Mouse (Mus musculus): ENCODE measurements around the gene Adamtsl1. TPM values are rescaled to one million over a fixed set of nuclear protein-coding genes. Genes with fewer than 3 reads are reported as not detected.

The Adamtsl1 gene
- polyA plus RNA-seq, 1 experiment from 2014 or later = 0.38 TPM

GRCm38 (mm10) chr4:86068376-86068775 is 554.4 kb downstream of the Adamtsl1 start:
- WGBS (ENCODE audit: insufficient replicate concordance) = 74% methylated on average over 5 of the region's 5 CpGs
- no peak overlapping the region for H3K4me2 ChIP-seq (ENCODE audit: low read depth, low read length)
- no peak overlapping the region for H3K27ac ChIP-seq (ENCODE audit: low read depth)
- ATAC-seq = no peak
- H3K9me3 ChIP-seq (ENCODE audit: low read length) = no peaks in the 10 kb centered on the region
- no peak for TF ChIP-seq CTCF (IDR thresholded peaks at IDR 0.05; ENCODE audit: low read depth)
- no peak for TF ChIP-seq EP300 (IDR thresholded peaks at IDR 0.05; ENCODE audit: low read depth)
- H3K4me3 ChIP-seq (ENCODE audit: low read depth, low read length) = no peak overlapping the region
- DNase-seq = no peak
- no peak overlapping the region for H3K9ac ChIP-seq (replicated peaks)
- no peaks in the 10 kb centered on the region for H3K4me1 ChIP-seq (ENCODE audit: insufficient read depth)
- no peaks in the 10 kb centered on the region for H3K27me3 ChIP-seq (ENCODE audit: insufficient read depth, low read length)
- H3K36me3 ChIP-seq (replicated peaks; ENCODE audit: insufficient read depth, low read length) = no peaks in the 10 kb centered on the region

- no peak overlapping the region for H3K27ac ChIP-seq (ENCODE audit: low read depth)
- no peaks in the 10 kb centered on the region for H3K36me3 ChIP-seq (replicated peaks; ENCODE audit: insufficient read depth, low read length)
- ATAC-seq (no peak), DNase-seq (no peak)
- WGBS (ENCODE audit: insufficient replicate concordance) = 73% methylated on average over 13 of the region's 13 CpGs
- H3K4me2 ChIP-seq (ENCODE audit: low read depth, low read length) = no peak overlapping the region
- H3K9ac ChIP-seq (replicated peaks) = no peak overlapping the region
- no peaks in the 10 kb centered on the region for H3K27me3 ChIP-seq (ENCODE audit: insufficient read depth, low read length)
- no peak overlapping the region for H3K4me3 ChIP-seq (ENCODE audit: low read depth, low read length)
- H3K4me1 ChIP-seq (ENCODE audit: insufficient read depth) = no peaks in the 10 kb centered on the region
- no peak for TF ChIP-seq EP300 (IDR thresholded peaks at IDR 0.05; ENCODE audit: low read depth)
- TF ChIP-seq CTCF (IDR thresholded peaks at IDR 0.05; ENCODE audit: low read depth) = no peak
- H3K9me3 ChIP-seq (ENCODE audit: low read length) = no peaks in the 10 kb centered on the region
These were observed 555.1 kb downstream of the Adamtsl1 start for GRCm38 (mm10) chr4:86068875-86069718.

DNA sequence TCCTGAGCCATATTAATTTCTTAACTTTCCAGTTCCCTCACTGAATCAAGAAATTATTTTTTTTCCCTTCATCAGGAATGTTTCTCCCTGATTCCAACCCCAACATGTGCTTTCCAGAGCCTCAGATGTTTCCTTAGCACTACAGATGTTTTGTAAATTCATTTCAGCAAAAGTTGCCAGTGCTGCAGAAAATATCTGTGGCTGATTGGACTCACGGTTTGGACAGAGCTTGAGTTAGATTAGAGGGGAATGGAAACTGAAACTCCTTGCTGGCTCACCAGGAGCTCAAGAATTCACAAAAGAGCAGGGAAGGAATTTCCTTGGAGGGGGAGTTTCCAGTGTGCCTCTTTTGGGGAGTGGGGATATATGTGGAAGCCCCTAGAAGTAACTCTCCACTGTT is 560.9 kb downstream of the Adamtsl1 start:
- Histone ChIP-seq H3K9me3 (ENCODE audit: low read length) (no peaks in the 10 kb centered on the region), H3K27me3 (ENCODE audit: insufficient read depth, low read length) (no peaks in the 10 kb centered on the region), H3K36me3 (replicated peaks; ENCODE audit: insufficient read depth, low read length) (no peaks in the 10 kb centered on the region), H3K27ac (ENCODE audit: low read depth) (no peak overlapping the region), H3K4me1 (ENCODE audit: insufficient read depth) (no peaks in the 10 kb centered on the region), H3K4me3 (ENCODE audit: low read depth, low read length) (no peak overlapping the region), H3K4me2 (ENCODE audit: low read depth, low read length) (no peak overlapping the region), H3K9ac (replicated peaks) (no peak overlapping the region)
- TF ChIP-seq CTCF (IDR thresholded peaks at IDR 0.05; ENCODE audit: low read depth) (no peak), EP300 (IDR thresholded peaks at IDR 0.05; ENCODE audit: low read depth) (no peak)
- ATAC-seq (no peak), DNase-seq (no peak)
- 45% methylated on average over 1 of the region's 1 CpGs for WGBS (ENCODE audit: insufficient replicate concordance)

- Histone ChIP-seq H3K4me2 (ENCODE audit: low read depth, low read length) (no peak overlapping the region), H3K27ac (ENCODE audit: low read depth) (no peak overlapping the region), H3K27me3 (ENCODE audit: insufficient read depth, low read length) (no peaks in the 10 kb centered on the region), H3K4me1 (ENCODE audit: insufficient read depth) (no peaks in the 10 kb centered on the region), H3K4me3 (ENCODE audit: low read depth, low read length) (no peak overlapping the region), H3K36me3 (replicated peaks; ENCODE audit: insufficient read depth, low read length) (no peaks in the 10 kb centered on the region), H3K9ac (replicated peaks) (no peak overlapping the region), H3K9me3 (ENCODE audit: low read length) (no peaks in the 10 kb centered on the region)
- no peak for ATAC-seq
- WGBS (ENCODE audit: insufficient replicate concordance) = 86% methylated on average over 2 of the region's 2 CpGs
- DNase-seq = no peak
- no peak for TF ChIP-seq CTCF (IDR thresholded peaks at IDR 0.05; ENCODE audit: low read depth)
These were observed 563.4 kb downstream of the Adamtsl1 start for GRCm38 (mm10) chr4:86077355-86077754.

DNA sequence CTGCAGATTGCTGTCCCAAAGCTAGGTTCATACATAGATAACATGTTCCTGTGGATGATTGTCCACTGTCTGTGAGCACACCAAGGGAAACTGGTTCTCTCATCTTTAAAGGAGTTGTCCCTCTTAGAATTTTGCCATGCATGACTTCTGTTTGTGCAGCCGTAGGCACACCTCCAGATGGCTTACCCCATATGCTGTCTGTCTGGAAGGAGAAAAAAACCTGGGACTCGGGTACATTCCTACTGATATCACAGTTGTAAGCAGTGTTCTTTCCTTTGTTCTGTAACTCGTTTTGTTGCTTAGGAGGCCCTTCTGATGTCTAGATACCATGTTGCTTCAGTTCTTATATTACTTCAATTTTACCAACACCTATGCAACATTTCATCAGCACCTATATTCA is 563.9 kb downstream of the Adamtsl1 start:
- no peaks in the 10 kb centered on the region for H3K9me3 ChIP-seq (ENCODE audit: low read length)
- TF ChIP-seq CTCF (IDR thresholded peaks at IDR 0.05; ENCODE audit: low read depth) (no peak), EP300 (IDR thresholded peaks at IDR 0.05; ENCODE audit: low read depth) (no peak)
- H3K4me1 ChIP-seq (ENCODE audit: insufficient read depth) = no peaks in the 10 kb centered on the region
- no peak for DNase-seq
- no peak for ATAC-seq
- H3K4me3 ChIP-seq (ENCODE audit: low read depth, low read length) = no peak overlapping the region
- no peaks in the 10 kb centered on the region for H3K36me3 ChIP-seq (replicated peaks; ENCODE audit: insufficient read depth, low read length)
- no peaks in the 10 kb centered on the region for H3K27me3 ChIP-seq (ENCODE audit: insufficient read depth, low read length)
- H3K9ac ChIP-seq (replicated peaks) = no peak overlapping the region
- no peak overlapping the region for H3K27ac ChIP-seq (ENCODE audit: low read depth)
- no peak overlapping the region for H3K4me2 ChIP-seq (ENCODE audit: low read depth, low read length)
- WGBS (ENCODE audit: insufficient replicate concordance) = 61% methylated on average over 3 of the region's 3 CpGs

- TF ChIP-seq CTCF (IDR thresholded peaks at IDR 0.05; ENCODE audit: low read depth) = no peak
- no peak for TF ChIP-seq EP300 (IDR thresholded peaks at IDR 0.05; ENCODE audit: low read depth)
- DNase-seq (no peak), ATAC-seq (no peak)
- Histone ChIP-seq H3K9me3 (ENCODE audit: low read length) (no peaks in the 10 kb centered on the region), H3K4me1 (ENCODE audit: insufficient read depth) (no peaks in the 10 kb centered on the region), H3K36me3 (replicated peaks; ENCODE audit: insufficient read depth, low read length) (no peaks in the 10 kb centered on the region), H3K4me2 (ENCODE audit: low read depth, low read length) (no peak overlapping the region), H3K9ac (replicated peaks) (no peak overlapping the region), H3K4me3 (ENCODE audit: low read depth, low read length) (no peak overlapping the region), H3K27me3 (ENCODE audit: insufficient read depth, low read length) (no peaks in the 10 kb centered on the region), H3K27ac (ENCODE audit: low read depth) (no peak overlapping the region)
- WGBS (ENCODE audit: insufficient replicate concordance) = 81% methylated on average over 5 of the region's 5 CpGs
These were observed 573.5 kb downstream of the Adamtsl1 start for GRCm38 (mm10) chr4:86087508-86087907.

Data from liver, postnatal 0 days (tissue).